Mouse (Mus musculus): ENCODE measurements at regions not wholly inside any gene's neighbourhood (a gene's known extent, or its start where the extent isn't known, plus 50 kb on each side); places are given as distances from the start of the nearest gene placed in this dataset.

DNA sequence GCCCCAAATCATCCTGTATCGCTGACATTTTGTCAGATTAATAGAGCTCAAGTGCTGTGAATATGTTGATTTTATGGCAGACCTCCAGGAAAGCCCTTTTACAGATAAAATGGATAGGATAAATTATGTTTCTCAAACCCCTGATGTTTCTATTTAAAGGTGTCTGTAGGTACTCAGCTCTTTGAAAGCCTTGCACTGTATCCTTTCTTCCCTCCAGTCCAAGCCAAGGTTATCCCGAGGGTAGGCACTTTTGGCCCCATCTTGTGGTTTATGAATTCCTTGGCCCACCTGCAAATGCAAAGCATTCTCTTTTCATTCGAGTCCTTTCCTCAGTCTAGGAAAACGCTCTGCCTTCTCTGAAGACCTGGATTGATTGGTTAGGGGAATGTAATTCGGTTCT, 139.2 kb upstream of the Kcnj16 start:
- no peaks in the 10 kb centered on the region for H3K36me3 ChIP-seq (ENCODE audit: control insufficient read depth, insufficient read depth, low read length)
- no peak overlapping the region for H3K9ac ChIP-seq (replicated peaks; ENCODE audit: low read length)
- no peak overlapping the region for H3K27ac ChIP-seq (replicated peaks; ENCODE audit: low read depth, low read length)
- no peaks in the 10 kb centered on the region for H3K27me3 ChIP-seq (ENCODE audit: control insufficient read depth, insufficient read depth, low read length)
- H3K4me3 ChIP-seq (replicated peaks; ENCODE audit: low read depth, low read length): no peak overlapping the region
- ATAC-seq (ENCODE audit: low FRiP score, low TSS enrichment) (no peak), DNase-seq (no peak)
- no peak overlapping the region for H3K4me2 ChIP-seq (ENCODE audit: low read length)
- 77% methylated on average over 5 of the region's 5 CpGs for WGBS
- no peaks in the 10 kb centered on the region for H3K4me1 ChIP-seq (ENCODE audit: control insufficient read depth, insufficient read depth, low read length)
- no peaks in the 10 kb centered on the region for H3K9me3 ChIP-seq (ENCODE audit: control insufficient read depth, low read length)

DNA sequence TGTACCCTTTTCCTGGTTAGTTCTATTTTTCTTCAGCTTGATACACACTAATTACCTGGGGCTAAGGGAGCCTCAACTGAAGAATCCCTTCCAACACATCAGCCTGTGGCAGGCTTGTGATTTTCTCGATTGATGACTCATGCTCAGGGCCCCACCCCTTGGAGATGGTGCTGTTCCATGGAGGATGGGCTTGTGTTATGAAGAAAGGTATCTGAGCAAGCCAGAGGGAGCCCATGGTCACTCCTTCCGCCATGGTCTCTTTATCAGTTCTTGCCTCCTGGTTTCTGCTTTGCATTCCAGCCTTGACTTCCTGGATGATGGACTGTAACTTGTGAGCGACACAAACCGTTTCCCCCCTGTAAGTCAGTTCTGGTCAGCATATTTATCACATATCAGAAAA, 131.1 kb upstream of the Kcnj16 start:
- no peak for ATAC-seq (ENCODE audit: low FRiP score, low TSS enrichment)
- WGBS: 93% methylated on average over 4 of the region's 4 CpGs

GRCm38 (mm10) chr11:110839316-110839715, 128.5 kb upstream of the Kcnj16 start:
- Histone ChIP-seq H3K27ac (replicated peaks; ENCODE audit: low read depth, low read length) (no peak overlapping the region), H3K9me3 (ENCODE audit: control insufficient read depth, low read length) (no peaks in the 10 kb centered on the region), H3K4me1 (ENCODE audit: control insufficient read depth, insufficient read depth, low read length) (no peaks in the 10 kb centered on the region), H3K4me2 (ENCODE audit: low read length) (no peak overlapping the region), H3K4me3 (replicated peaks; ENCODE audit: low read depth, low read length) (no peak overlapping the region), H3K27me3 (ENCODE audit: control insufficient read depth, insufficient read depth, low read length) (no peaks in the 10 kb centered on the region), H3K36me3 (ENCODE audit: control insufficient read depth, insufficient read depth, low read length) (no peaks in the 10 kb centered on the region), H3K9ac (replicated peaks; ENCODE audit: low read length) (no peak overlapping the region)
- ATAC-seq (ENCODE audit: low FRiP score, low TSS enrichment): no peak
- 97% methylated on average over 7 of the region's 7 CpGs for WGBS
- DNase-seq: no peak

More for the DNA sequence above, 131.1 kb upstream of the Kcnj16 start:
- H3K4me3 ChIP-seq (replicated peaks; ENCODE audit: low read depth, low read length): no peak overlapping the region
- H3K27ac ChIP-seq (replicated peaks; ENCODE audit: low read depth, low read length): no peak overlapping the region
- H3K4me2 ChIP-seq (ENCODE audit: low read length): no peak overlapping the region
- no peak overlapping the region for H3K9ac ChIP-seq (replicated peaks; ENCODE audit: low read length)
- no peak for DNase-seq
- no peaks in the 10 kb centered on the region for H3K27me3 ChIP-seq (ENCODE audit: control insufficient read depth, insufficient read depth, low read length)
- H3K9me3 ChIP-seq (ENCODE audit: control insufficient read depth, low read length): no peaks in the 10 kb centered on the region
- no peaks in the 10 kb centered on the region for H3K36me3 ChIP-seq (ENCODE audit: control insufficient read depth, insufficient read depth, low read length)
- H3K4me1 ChIP-seq (ENCODE audit: control insufficient read depth, insufficient read depth, low read length): no peaks in the 10 kb centered on the region

- ATAC-seq (ENCODE audit: low FRiP score, low TSS enrichment): no peak
- Histone ChIP-seq H3K4me3 (replicated peaks; ENCODE audit: low read depth, low read length) (no peak overlapping the region), H3K27me3 (ENCODE audit: control insufficient read depth, insufficient read depth, low read length) (no peaks in the 10 kb centered on the region), H3K9ac (replicated peaks; ENCODE audit: low read length) (no peak overlapping the region), H3K27ac (replicated peaks; ENCODE audit: low read depth, low read length) (no peak overlapping the region), H3K4me2 (ENCODE audit: low read length) (no peak overlapping the region), H3K36me3 (ENCODE audit: control insufficient read depth, insufficient read depth, low read length) (no peaks in the 10 kb centered on the region), H3K4me1 (ENCODE audit: control insufficient read depth, insufficient read depth, low read length) (no peaks in the 10 kb centered on the region), H3K9me3 (ENCODE audit: control insufficient read depth, low read length) (no peaks in the 10 kb centered on the region)
- 90% methylated on average over 3 of the region's 3 CpGs for WGBS
- DNase-seq: no peak
These were observed 99.5 kb upstream of the Kcnj16 start for GRCm38 (mm10) chr11:110868319-110868718.

DNA sequence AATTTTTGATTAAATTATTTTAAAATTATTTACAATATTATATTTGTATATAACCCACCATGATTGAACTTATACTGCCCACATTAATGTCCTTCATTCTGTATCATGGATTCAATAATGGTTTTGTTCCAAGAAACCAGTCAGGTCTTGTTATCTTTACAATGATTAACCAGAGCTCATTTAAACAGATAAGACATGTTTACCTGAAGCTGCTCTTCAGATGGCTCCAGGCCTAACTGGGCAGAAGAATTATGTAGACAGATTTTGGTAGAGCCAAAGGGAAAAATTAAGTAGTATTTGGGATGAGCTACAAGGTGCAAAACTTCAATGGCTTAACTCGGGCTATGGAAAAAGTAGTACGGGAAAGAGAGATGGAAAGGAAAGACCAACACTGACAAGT, 97.7 kb upstream of the Kcnj16 start:
- Histone ChIP-seq H3K4me2 (ENCODE audit: low read length) (no peak overlapping the region), H3K4me1 (ENCODE audit: control insufficient read depth, insufficient read depth, low read length) (no peaks in the 10 kb centered on the region), H3K27ac (replicated peaks; ENCODE audit: low read depth, low read length) (no peak overlapping the region), H3K9me3 (ENCODE audit: control insufficient read depth, low read length) (no peaks in the 10 kb centered on the region), H3K4me3 (replicated peaks; ENCODE audit: low read depth, low read length) (no peak overlapping the region), H3K36me3 (ENCODE audit: control insufficient read depth, insufficient read depth, low read length) (no peaks in the 10 kb centered on the region), H3K9ac (replicated peaks; ENCODE audit: low read length) (no peak overlapping the region), H3K27me3 (ENCODE audit: control insufficient read depth, insufficient read depth, low read length) (no peaks in the 10 kb centered on the region)
- WGBS: 97% methylated on average over 2 of the region's 2 CpGs
- DNase-seq (no peak), ATAC-seq (ENCODE audit: low FRiP score, low TSS enrichment) (no peak)

- H3K27ac ChIP-seq (replicated peaks; ENCODE audit: low read depth, low read length): no peak overlapping the region
- no peaks in the 10 kb centered on the region for H3K9me3 ChIP-seq (ENCODE audit: control insufficient read depth, low read length)
- ATAC-seq (ENCODE audit: low FRiP score, low TSS enrichment) (no peak), DNase-seq (no peak)
- H3K4me3 ChIP-seq (replicated peaks; ENCODE audit: low read depth, low read length): no peak overlapping the region
- no peaks in the 10 kb centered on the region for H3K27me3 ChIP-seq (ENCODE audit: control insufficient read depth, insufficient read depth, low read length)
- WGBS: 73% methylated on average over 7 of the region's 7 CpGs
- no peaks in the 10 kb centered on the region for H3K4me1 ChIP-seq (ENCODE audit: control insufficient read depth, insufficient read depth, low read length)
- H3K4me2 ChIP-seq (ENCODE audit: low read length): no peak overlapping the region
- H3K9ac ChIP-seq (replicated peaks; ENCODE audit: low read length): no peak overlapping the region
- H3K36me3 ChIP-seq (ENCODE audit: control insufficient read depth, insufficient read depth, low read length): no peaks in the 10 kb centered on the region
These were observed 93.2 kb upstream of the Kcnj16 start for GRCm38 (mm10) chr11:110874626-110875025.

- Histone ChIP-seq H3K36me3 (ENCODE audit: control insufficient read depth, insufficient read depth, low read length) (no peaks in the 10 kb centered on the region), H3K27ac (replicated peaks; ENCODE audit: low read depth, low read length) (no peak overlapping the region), H3K4me3 (replicated peaks; ENCODE audit: low read depth, low read length) (no peak overlapping the region), H3K4me2 (ENCODE audit: low read length) (no peak overlapping the region), H3K9ac (replicated peaks; ENCODE audit: low read length) (no peak overlapping the region), H3K27me3 (ENCODE audit: control insufficient read depth, insufficient read depth, low read length) (no peaks in the 10 kb centered on the region), H3K9me3 (ENCODE audit: control insufficient read depth, low read length) (no peaks in the 10 kb centered on the region), H3K4me1 (ENCODE audit: control insufficient read depth, insufficient read depth, low read length) (no peaks in the 10 kb centered on the region)
- no peak for ATAC-seq (ENCODE audit: low FRiP score, low TSS enrichment)
- no peak for DNase-seq
- 89% methylated on average over 9 of the region's 9 CpGs for WGBS
These were observed 86.9 kb upstream of the Kcnj16 start for GRCm38 (mm10) chr11:110880971-110881370.

DNA sequence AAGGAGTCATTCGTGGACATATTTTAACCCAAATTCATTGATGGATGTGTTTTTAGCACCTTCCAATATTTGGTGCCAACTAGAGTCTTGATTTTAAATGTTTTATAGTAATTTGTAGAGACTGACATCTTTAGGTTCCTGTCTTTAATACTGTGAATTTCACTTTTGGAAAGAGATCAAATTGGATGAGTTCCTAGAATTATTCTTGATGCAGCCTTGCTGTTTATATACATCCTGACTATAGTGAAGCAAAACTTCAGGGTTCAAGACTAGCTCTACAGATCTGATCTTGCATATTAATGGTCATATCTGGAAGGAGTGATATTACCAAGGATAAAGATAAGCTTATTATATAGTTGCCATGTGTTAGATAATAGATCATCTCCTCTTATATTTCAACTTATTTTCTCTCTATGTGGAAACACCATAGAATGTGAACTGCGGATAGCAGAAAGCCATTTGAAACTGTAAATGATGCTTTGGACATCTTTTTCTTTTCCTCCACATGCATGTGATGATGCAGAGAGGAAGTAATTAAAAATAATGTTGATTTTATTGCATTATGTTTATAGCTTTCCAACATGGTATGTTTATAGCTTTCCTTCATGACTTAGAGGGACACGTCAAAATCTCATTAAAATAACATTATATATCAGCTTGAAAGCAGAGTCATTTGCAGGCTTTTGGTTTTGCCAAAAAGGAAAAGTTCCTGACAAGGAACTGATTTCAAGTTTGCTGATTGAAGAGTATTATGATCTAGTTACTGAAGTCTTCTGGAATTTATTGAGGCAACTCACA, 78.3 kb upstream of the Kcnj16 start:
- WGBS: 93% methylated on average over 3 of the region's 3 CpGs
- Histone ChIP-seq H3K9me3 (ENCODE audit: control insufficient read depth, low read length) (no peaks in the 10 kb centered on the region), H3K4me1 (ENCODE audit: control insufficient read depth, insufficient read depth, low read length) (no peaks in the 10 kb centered on the region), H3K9ac (replicated peaks; ENCODE audit: low read length) (no peak overlapping the region), H3K4me3 (replicated peaks; ENCODE audit: low read depth, low read length) (no peak overlapping the region), H3K4me2 (ENCODE audit: low read length) (no peak overlapping the region), H3K36me3 (ENCODE audit: control insufficient read depth, insufficient read depth, low read length) (no peaks in the 10 kb centered on the region), H3K27me3 (ENCODE audit: control insufficient read depth, insufficient read depth, low read length) (no peaks in the 10 kb centered on the region), H3K27ac (replicated peaks; ENCODE audit: low read depth, low read length) (no peak overlapping the region)
- no peak for DNase-seq
- no peak for ATAC-seq (ENCODE audit: low FRiP score, low TSS enrichment)

DNA sequence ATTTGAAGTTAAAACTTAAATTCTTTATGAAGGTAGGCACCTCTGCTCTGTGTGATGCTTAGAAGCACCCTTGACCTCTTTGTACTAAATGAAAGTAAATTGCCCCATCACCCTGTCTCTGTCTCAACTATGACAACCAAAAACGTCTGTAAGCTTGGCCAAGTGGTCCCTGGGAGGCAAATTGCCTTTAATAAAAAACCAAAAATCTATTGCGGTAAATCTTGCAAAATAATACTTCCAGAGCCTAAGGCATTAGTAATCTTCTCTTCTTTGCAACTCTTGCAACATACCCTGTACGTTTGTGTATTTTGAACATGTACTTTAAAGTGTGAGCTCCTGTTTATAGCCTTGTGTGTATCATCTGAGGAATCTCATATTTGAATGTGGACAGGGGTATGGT, 77.4 kb upstream of the Kcnj16 start:
- no peaks in the 10 kb centered on the region for H3K27me3 ChIP-seq (ENCODE audit: control insufficient read depth, insufficient read depth, low read length)
- H3K36me3 ChIP-seq (ENCODE audit: control insufficient read depth, insufficient read depth, low read length): no peaks in the 10 kb centered on the region
- no peak overlapping the region for H3K27ac ChIP-seq (replicated peaks; ENCODE audit: low read depth, low read length)
- H3K4me2 ChIP-seq (ENCODE audit: low read length): no peak overlapping the region
- no peak overlapping the region for H3K4me3 ChIP-seq (replicated peaks; ENCODE audit: low read depth, low read length)
- no peaks in the 10 kb centered on the region for H3K9me3 ChIP-seq (ENCODE audit: control insufficient read depth, low read length)
- H3K9ac ChIP-seq (replicated peaks; ENCODE audit: low read length): no peak overlapping the region
- ATAC-seq (ENCODE audit: low FRiP score, low TSS enrichment) (no peak), DNase-seq (no peak)
- 82% methylated on average over 3 of the region's 3 CpGs for WGBS
- H3K4me1 ChIP-seq (ENCODE audit: control insufficient read depth, insufficient read depth, low read length): no peaks in the 10 kb centered on the region
